Mouse (Mus musculus) urinary bladder, postnatal 0 days (tissue): ENCODE results near the gene Tfpi. TPM values are rescaled to one million over a fixed set of nuclear protein-coding genes. Genes with fewer than 3 reads are reported as not detected.

Experiments used
- polyA plus RNA-seq: library from polyadenylated mRNA; unstranded; fragments of >200 nt; fragmentation: Nextera tagmentation; extraction: Ambion mirVana; gene quantifications from 2 replicates; pipeline ENCODE4 v1.2.1, GENCODE M21; 2015

Gene Tfpi
- 22.3 and 24.4 TPM in 2 replicates for polyA plus RNA-seq

GRCm38 (mm10) chr2:84476577-84476976, at the start of gene Tfpi:
TSS of gene Tfpi (minus strand) at chr2:84476775.

GRCm38 (mm10) chr2:84425138-84425537, 51.4 kb downstream of the Tfpi start, which contains the start of gene Calcrl:
TSS of gene Calcrl (minus strand) at chr2:84425411.

Other genes with a start within 250 kb of the Tfpi start
- 14.5 and 19.0 TPM in 2 replicates for gene Calcrl, start 51.4 kb downstream of the Tfpi start, polyA plus RNA-seq
- gene Ctnnd1, start 174.0 kb upstream of the Tfpi start, polyA plus RNA-seq, result 33.9 and 40.4 TPM in 2 replicates
- gene Btbd18, start 182.3 kb upstream of the Tfpi start, polyA plus RNA-seq, result not detected in 2 replicates
- gene Selenoh, start 194.0 kb upstream of the Tfpi start, polyA plus RNA-seq, result 81.5 and 92.3 TPM in 2 replicates
- not detected in 2 replicates for gene Gm28635, start 201.3 kb upstream of the Tfpi start, polyA plus RNA-seq
- 14.9 and 19.1 TPM in 2 replicates for gene Med19, start 201.6 kb upstream of the Tfpi start, polyA plus RNA-seq
- gene Tmx2, start 202.4 kb upstream of the Tfpi start, polyA plus RNA-seq, result 53.1 and 59.6 TPM in 2 replicates
- gene Zdhhc5, start 238.4 kb upstream of the Tfpi start, polyA plus RNA-seq, result 20.5 and 26.0 TPM in 2 replicates